Mouse (Mus musculus) stomach, postnatal 0 days (tissue): ENCODE measurements around the gene Slc34a2.

Experiments
- CTCF ChIP-seq: IDR thresholded peaks from 2 replicates; pipeline ENCODE4 v1.5.1; 2016; ENCODE audit warnings: antibody characterized with exemption, low read depth, mild to moderate bottlenecking, moderate library complexity
- EP300 ChIP-seq: optimal IDR thresholded peaks from 2 replicates; pipeline ENCODE3; 2016; ENCODE audit warnings: antibody characterized with exemption

DNA sequence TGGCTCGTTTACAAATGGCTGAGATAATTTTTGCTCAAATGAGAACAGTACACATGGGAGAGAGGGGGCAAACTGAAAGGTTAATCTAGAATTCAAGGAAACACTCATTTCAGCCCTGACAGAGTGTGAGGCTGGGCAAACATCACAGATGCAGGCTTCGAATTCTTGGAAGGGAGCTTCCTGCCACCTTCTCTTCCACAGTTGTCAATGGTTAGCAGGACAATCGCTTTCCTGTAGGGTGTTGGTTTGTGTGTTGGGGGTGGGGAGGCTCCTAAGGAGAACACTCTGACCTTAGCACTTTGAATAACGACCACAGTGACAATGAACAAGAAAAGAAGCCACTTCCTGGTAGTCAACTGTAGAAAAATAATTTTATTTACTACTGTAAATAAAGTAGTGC is 68.8 kb downstream of the Slc34a2 start:
- TF ChIP-seq CTCF (no peak), EP300 (no peak)
